Mouse (Mus musculus) left cerebral cortex, postnatal 14 days (tissue): Measurements from ENCODE around the gene Acd. TPM values are rescaled to one million over a fixed set of nuclear protein-coding genes. Genes with fewer than 3 reads are reported as not detected.

ENCODE experiments used
- DNase-seq, 2 experiments: peaks; one replicate each; pipeline ENCODE4 v3.0.0; 2021 to 2022; ENCODE audit warnings: low spot score in 2 of 2, mixed read lengths in 1 of 2
- intact Hi-C: fragments of 180-260 bp; cut with DNase I; formaldehyde crosslinking; loops from one replicate; pipeline ENCODE4 v1.15.1; 2025
- total RNA-seq, 2 experiments: library from RNA; stranded (reverse); gene quantifications; 2 replicates each; pipeline ENCODE4 v1.2.3; 2021

The Acd gene
- total RNA-seq, 2 experiments from 2014 or later, result 46.1 to 47.9 TPM

- intact Hi-C loops, result no loop called here
- no peak for DNase-seq
These were observed 3.4 kb upstream of the Acd start for GRCm38 (mm10) chr8:105704146-105704812.

DNA sequence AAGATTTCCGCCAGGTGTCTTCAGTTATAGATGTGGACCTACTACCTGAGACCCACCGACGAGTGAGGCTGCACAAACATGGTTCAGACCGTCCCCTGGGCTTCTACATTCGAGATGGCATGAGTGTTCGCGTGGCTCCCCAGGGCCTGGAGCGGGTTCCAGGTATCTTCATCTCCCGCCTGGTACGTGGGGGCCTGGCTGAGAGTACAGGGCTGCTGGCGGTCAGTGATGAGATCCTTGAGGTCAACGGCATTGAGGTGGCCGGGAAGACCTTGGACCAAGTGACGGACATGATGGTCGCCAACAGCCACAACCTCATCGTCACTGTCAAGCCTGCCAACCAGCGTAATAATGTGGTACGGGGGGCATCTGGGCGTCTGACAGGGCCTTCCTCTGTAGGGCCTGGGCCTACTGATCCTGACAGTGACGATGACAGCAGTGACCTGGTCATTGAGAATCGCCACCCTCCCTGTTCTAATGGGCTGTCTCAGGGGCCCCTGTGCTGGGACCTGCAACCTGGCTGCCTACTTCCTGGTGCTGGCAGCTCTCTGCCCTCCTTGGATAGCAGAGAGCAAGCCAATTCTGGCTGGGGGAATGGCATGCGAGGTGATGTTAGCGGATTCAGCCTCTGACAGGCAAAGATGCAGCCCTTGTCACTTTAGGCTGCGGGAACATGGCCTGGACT, 2.0 kb upstream of the Acd start:
- intact Hi-C loops, result no loop called here
- no peak for DNase-seq

DNA sequence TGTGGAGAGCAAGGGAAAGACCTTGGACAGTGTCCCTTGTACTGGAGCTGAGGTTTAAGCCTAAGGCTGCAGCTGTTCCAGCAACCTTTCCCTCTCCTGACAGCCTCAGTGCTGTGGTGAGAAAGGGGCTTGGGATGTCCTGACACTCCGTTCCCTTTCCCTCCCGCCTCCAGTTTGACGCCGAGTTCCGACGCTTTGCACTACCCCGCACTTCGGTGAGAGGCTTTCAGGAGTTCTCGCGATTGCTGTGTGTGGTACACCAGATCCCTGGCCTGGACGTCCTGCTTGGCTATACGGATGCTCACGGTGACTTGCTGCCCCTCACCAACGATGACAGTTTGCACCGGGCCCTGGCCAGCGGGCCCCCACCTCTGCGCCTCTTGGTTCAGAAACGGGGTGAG, 1.1 kb upstream of the Acd start:
- peak in 1 of 2 experiments; percentile 63 for DNase-seq
- intact Hi-C loops, result no loop called here

DNA sequence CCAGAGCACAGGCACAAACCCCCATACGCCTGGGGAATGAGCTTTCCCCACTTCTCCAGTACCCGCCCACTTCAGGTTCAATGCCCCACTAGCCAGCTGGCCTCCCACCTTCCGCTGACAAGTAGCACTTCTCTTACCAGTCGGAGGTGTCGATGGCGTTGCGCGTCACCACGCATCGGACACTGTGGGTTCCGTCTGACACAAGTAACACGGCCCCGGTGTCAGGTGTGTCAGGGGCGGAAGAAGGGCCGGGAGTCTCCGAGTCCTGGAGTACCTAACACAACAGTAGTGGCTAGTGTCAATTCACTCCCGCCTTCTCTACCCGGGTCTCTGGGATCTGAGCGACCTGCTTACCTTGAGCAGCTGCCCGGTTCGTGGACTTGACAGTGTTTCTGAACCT, 336 bp downstream of the Acd start:
- peak; percentile 58 to 60 for DNase-seq
- intact Hi-C loops, result no loop called here

GRCm38 (mm10) chr8:105699488-105700215, 1.2 kb downstream of the Acd start:
- intact Hi-C loops, result loop anchor here (5.0 kb wide), 1 partner anchor 77 kb away; no protein-coding TSS in a partner anchor
- DNase-seq, result no peak

DNA sequence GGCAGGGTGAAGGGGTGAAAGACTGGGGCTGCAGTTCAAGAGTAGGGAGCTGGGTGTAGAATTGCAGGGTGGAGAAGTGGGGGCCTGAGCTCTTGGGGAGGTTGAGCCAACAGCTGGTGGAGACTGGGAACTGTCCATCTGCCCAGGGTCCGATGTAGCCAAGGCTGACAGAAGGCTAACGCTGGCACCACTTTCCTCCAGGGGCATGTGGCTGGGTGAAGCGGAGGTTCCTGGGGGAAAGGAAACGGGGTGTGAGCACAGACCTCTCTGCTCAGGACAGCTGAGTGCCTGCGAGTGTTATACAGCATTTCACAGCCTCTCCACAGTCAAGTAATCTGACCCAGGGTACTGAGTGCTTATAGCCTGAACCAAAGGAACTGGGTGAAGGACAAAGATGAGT, 2.2 kb downstream of the Acd start:
- intact Hi-C loops, result loop anchor here (5.0 kb wide), 1 partner anchor 76 kb away; no protein-coding TSS in a partner anchor
- no peak for DNase-seq

- DNase-seq, result no peak
- intact Hi-C loops, result loop anchor here (5.0 kb wide), 1 partner anchor 75 kb away; no protein-coding TSS in a partner anchor
These were observed 3.6 kb downstream of the Acd start for GRCm38 (mm10) chr8:105697196-105697780.

- intact Hi-C loops, result loop anchor here (5.0 kb wide), 1 partner anchor 73 kb away; no protein-coding TSS in a partner anchor
These were observed 5.7 kb downstream of the Acd start for GRCm38 (mm10) chr8:105695080-105695780.

DNA sequence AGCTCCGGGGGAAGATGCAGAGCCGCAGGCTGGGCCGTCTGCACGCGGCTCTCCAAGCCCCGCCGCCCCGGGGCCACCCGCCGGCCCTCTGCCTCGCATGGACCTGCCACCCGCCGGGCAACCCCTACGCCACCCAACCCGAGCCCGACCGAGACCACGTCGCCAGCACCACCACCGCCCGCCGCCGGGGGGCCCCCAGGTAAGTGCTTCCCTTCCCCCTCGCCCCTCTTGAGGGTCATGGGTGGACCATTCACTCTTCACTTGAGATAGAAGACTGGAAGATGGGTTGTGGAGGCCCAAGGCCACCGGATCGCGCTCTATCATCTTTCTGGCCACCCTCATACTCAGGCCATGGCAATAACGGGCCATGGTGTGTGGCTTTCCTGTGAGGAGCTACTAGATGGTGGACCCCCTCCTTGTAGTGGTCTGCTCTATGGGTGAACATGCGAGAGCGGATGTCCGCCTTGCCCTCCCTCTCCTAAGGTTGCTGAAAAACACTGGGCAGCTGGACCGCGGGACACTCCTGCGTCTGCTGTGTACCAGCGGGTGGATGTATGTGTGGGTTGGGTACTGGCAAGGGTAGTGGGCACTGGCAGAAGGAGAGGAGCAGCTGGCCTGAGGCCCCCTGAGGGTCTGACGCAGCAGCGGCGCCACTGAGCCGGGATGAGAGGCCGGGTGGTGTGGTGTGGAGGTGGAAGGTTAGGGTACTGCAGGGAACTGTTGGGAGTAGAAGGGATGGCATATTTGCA, 6.7 kb downstream of the Acd start:
- DNase-seq, result peak; percentile 54 to 55
- intact Hi-C loops, result loop anchor here (5.0 kb wide), 1 partner anchor 57 kb away; the partner anchor contains the start of genes Agrp and Ctcf

More at GRCm38 (mm10) chr8:105695080-105695780, 5.7 kb downstream of the Acd start:
- peak in 1 of 2 experiments; percentile 8 for DNase-seq

DNA sequence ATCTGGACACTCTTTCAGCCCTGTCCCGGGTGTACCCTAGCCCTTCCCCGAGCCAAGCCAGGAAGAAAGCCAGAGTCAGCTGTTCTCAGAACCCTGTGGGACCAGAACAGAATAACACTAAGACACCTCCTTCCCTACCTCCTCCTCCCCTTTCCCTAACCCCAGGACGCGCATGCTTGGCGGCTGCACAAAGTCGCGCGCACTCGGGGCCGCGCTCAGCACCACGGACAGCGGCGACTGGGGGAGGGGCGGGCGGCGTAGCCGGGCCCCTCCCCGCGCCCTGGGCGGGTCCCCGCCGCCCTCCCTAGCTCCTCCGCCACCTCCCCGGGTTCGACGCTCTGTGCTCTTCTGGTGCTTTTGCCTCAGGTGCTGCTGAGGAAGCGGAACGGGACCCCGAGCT, 7.3 kb downstream of the Acd start:
- peak; percentile 79 to 83 for DNase-seq
- intact Hi-C loops, result loop anchor here (5.0 kb wide), 1 partner anchor 56 kb away; the partner anchor contains the start of genes Agrp and Ctcf

GRCm38 (mm10) chr8:105692449-105693182, 8.3 kb downstream of the Acd start:
- no peak for DNase-seq

GRCm38 (mm10) chr8:105690978-105691377, 9.9 kb downstream of the Acd start:
- DNase-seq, result no peak
- intact Hi-C loops, result loop anchor here (5.0 kb wide), 1 partner anchor 54 kb away; the partner anchor contains the start of genes Agrp and Ctcf

More at GRCm38 (mm10) chr8:105692449-105693182, 8.3 kb downstream of the Acd start:
- intact Hi-C loops, result loop anchor here (5.0 kb wide), 1 partner anchor 55 kb away; the partner anchor contains the start of genes Agrp and Ctcf

DNA sequence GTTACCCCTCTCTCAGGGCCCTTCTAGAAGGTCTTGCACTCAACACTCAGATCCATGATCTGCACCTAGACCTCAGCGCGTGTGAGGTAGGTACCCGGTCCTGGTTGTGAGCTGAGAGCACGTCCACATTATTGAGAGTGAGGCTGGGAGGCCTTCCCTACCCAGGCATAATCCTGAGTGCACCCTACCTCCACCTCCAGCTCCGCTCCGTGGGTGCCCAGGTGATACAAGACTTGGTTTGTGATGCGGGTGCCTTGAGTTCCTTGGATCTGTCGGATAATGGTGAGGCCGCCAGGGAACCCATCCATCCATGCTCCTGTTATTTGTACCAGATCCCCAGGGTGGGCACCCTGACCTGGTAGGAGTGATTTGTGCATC, 10.9 kb downstream of the Acd start:
- intact Hi-C loops, result loop anchor here (5.0 kb wide), 1 partner anchor 53 kb away; the partner anchor contains the start of genes Agrp and Ctcf
- no peak for DNase-seq

GRCm38 (mm10) chr8:105689256-105689982, 11.5 kb downstream of the Acd start:
- intact Hi-C loops, result no loop called here
- no peak for DNase-seq

DNA sequence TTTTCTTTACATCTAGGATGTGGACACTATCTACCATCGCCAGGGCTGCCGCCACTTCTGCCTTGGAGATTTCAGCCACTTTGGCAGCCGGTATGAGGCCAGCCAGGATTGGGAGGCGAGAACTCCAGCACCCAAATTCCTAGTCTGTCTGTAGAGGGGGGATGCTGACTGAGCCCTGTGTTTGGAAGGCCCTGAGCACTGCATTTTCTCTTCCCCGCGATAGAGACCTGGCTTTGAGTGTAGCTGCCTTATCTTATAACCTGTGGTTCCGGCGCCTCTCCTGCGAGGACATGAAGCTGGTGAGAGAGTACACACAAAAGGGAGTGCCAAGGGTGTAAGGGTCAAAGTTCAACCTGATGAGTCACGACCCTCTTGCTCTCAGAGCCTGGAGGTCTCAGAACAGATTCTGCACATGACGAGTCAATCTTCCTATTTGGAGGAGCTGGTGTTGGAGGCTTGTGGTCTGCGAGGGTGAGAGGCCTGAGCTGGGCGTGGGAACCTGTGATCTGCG, 12.6 kb downstream of the Acd start:
- no peak for DNase-seq
- intact Hi-C loops, result no loop called here

- intact Hi-C loops, result no loop called here
- DNase-seq, result no peak
These were observed 13.4 kb downstream of the Acd start for GRCm38 (mm10) chr8:105687512-105687911.

DNA sequence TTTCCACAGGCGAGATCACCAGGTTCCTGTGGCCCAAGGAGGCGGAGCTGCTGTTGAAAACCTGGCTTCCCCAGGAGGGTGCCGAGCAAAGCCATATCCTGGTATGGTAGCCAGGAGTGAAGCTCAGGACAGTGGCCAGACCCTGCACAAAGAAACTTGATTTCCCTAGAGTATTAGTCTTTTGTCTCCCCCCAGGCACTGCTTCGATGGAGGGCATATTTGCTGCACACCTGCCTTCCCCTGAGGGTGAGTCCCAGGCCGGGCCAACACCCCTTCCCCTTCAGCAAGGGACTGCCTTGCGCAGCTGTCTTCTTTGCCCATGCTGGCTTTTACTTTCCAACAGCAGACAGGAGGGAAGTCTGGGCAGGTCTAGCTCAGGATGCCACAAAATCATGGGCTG, 14.4 kb downstream of the Acd start:
- intact Hi-C loops, result no loop called here
- DNase-seq, result no peak
